Mouse (Mus musculus): Measurements from ENCODE around the gene Fam243.

- TF ChIP-seq CTCF (IDR thresholded peaks at IDR 0.05; ENCODE audit: low read depth) (no peak), EP300 (optimal IDR thresholded peaks at IDR 0.05) (no peak)
Measured at GRCm38 (mm10) chr16:92301412-92301806, 19.8 kb downstream of the Fam243 start.
